In the genomic region with DNA sequence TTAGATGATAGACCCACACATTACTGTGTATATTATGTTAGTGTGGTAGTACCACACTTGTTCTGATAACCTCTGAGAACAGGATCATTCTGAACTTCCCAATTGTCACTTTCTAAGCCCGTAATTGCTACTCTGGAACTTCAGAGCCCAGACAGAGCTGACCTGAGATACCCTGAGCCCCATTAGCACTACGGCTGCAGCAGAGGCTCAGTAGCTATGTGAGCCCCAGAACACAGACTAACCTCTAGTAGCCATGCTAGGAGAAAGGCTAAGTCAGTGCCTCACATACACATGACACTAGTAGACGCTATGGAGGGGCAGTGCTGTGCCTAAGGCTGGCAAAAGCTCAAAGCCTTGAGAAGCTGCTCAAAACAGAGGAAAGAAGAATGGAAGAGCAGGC, we compare ENCODE assay signal across 16 mouse cellular contexts.
"Had no signal": no experiment of that assay in that cellular context is flagged by ENCODE, and none has a peak within 500 bp of the region (broad histone marks: within the 10 kb centered on the region; RNA-seq: fewer than 3 reads in every experiment).

No protein-coding gene starts in this region.

- DNase-seq: kidney, adult 2 months; kidney, postnatal 25 days; layer of hippocampus, adult 9-11 months; lung, embryonic 14.5 days; thymus, adult 18-20 months; thymus, postnatal 4 days had no signal

- H3K27me3 ChIP-seq: limb, embryonic 13.5 days; midbrain, embryonic 13.5 days had no signal

- H3K9me3 ChIP-seq: limb, embryonic 10.5 days; limb, embryonic 13.5 days; midbrain, embryonic 13.5 days had no signal

- H3K4me2 ChIP-seq: limb, embryonic 13.5 days; lung, embryonic 14.5 days; midbrain, embryonic 13.5 days had no signal

- H3K4me3 ChIP-seq: layer of hippocampus, adult 2 months; limb, embryonic 10.5 days; limb, embryonic 13.5 days; midbrain, embryonic 13.5 days had no signal

- ATAC-seq: inflammation-experienced regulatory T-cells, adult 6 months; intestine, embryonic 16.5 days; lung, postnatal 0 days; midbrain, embryonic 13.5 days had no signal

- H3K36me3 ChIP-seq: limb, embryonic 13.5 days; midbrain, embryonic 13.5 days had no signal

- H3K27ac ChIP-seq: kidney, postnatal 0 days; layer of hippocampus, adult 2 months; limb, embryonic 10.5 days; limb, embryonic 13.5 days; macrophage; midbrain, embryonic 13.5 days; stomach, postnatal 0 days had no signal

- H3K4me1 ChIP-seq: midbrain, embryonic 13.5 days had no signal

- H3K9ac ChIP-seq: limb, embryonic 13.5 days; lung, embryonic 14.5 days; midbrain, embryonic 13.5 days had no signal
